Mouse (Mus musculus): ENCODE data around the gene Aip.
"Not testable (repeated sequence)": the region's sequence is repeated elsewhere in the genome, so short reads cannot be mapped to it uniquely, and the experiment has no call there.

The Aip gene

DNA sequence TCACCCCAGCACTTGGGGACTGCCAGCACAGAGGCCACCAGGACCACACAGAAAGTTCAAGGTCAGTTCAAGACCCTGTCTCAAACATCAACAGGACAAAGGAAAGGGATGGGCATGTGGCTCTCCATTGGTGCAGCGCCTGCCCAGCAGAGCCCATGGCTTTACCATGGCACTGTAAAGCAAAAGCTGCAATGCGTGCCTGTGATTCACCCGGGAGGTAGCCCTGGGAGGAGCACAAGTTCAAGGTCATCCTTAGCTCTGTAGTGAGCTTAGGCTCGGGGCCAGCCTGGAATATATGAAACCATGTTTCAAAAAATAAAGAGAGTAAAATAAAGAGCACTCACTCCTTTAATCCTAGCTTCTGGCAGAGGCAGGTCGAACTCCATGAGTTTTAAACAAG lies 26.2 kb upstream of the Aip start:
- no peak for DNase-seq

DNA sequence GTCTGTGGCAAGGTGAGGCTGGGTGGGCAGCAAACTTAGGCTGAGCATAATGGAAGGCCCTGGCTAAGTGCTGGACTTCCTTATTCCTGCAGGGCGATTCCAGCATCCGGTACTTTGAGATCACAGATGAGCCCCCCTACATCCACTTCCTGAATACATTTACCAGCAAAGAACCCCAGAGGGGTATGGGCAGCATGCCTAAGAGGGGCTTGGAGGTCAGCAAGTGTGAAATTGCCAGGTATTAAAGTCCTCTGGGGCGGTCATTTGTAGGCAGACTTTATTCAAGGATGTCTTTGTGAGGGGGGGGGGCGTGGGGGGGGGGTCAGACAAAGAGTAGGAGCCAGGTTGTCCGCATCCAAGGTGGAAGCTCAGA lies 25.8 kb upstream of the Aip start:
- no peak for DNase-seq

DNA sequence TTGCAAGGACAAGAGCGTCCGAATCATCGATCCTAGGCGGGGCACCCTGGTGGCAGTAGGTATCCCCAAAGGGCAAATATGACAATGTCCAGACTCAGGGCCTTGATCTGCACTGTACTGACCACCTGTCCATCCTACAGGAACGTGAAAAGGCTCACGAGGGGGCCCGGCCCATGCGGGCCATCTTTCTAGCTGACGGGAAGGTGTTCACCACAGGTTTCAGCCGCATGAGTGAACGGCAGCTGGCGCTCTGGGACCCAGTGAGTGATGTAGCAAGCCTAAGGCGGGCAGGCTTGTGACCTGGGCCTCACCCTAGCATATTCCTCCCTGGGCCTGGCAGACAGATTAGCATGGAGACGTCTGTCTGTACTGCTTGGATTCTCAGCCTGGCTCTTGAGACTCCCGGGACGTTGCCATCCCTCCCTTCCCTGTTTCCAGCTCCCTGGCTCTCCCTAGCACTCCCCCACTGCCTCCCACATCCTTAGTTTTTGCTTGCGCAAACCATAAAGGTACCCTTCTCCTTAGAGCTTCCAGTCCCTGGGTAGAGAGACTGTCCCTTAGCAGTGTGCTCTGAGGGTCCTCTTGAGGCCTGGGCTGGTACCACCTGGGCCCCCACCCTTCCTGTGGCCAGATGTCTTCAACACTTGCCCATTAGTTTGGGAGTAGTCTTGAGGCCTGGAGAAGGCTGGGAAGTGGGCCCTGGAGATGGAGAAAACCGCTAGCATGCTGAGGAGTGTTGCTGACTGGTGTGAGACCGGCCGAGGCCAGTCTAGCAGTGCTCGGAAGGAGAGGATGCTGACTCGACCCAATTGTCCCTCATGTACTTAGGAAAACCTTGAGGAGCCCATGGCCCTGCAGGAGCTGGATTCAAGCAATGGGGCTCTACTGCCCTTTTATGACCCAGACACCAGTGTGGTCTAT lies 25.2 kb upstream of the Aip start:
- DNase-seq, result no peak

DNA sequence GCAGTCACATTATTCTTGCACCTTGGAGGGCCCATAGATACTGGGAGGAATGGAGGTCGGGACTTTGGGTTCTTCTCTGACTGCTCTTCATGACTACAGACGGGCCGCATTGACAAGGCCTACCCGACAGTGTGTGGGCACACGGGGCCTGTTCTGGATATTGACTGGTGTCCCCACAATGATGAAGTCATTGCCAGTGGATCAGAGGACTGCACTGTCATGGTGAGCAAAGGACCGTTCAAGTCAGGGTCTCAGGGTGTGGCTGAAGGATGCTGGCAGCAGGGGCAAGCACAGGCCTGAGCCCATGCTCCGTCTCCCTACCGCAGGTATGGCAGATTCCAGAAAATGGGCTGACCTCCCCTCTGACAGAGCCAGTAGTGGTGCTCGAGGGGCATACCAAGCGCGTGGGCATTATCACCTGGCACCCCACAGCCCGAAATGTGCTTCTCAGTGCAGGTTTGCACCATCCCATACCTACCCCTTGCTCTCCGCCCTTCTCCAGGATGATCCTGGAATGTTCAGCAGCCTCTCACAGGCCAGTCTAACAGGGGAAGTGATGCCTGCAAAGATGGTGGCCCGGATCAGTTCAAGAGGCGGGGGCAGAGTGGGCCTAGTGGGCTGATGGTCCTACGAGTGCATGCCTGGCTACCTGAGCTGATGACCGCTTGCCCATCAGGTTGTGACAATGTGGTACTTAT lies 24.3 kb upstream of the Aip start:
- DNase-seq, result no peak

DNA sequence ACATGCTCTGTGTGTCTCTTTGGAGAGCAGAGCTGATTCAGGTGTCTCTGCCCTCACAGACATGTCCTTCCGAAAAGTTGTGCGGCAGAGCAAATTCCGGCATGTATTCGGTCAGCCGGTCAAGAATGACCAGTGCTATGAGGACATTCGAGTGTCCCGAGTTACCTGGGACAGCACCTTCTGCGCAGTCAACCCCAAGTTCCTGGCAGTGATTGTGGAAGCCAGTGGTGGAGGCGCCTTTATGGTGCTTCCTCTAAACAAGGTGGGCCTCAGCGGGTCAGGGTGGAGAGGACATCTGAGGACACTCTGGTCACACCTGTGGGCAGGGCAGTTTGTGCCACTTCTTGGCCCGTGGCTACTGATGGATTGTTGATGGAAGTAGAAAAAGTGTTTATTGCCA lies 23.6 kb upstream of the Aip start:
- DNase-seq, result no peak

DNA sequence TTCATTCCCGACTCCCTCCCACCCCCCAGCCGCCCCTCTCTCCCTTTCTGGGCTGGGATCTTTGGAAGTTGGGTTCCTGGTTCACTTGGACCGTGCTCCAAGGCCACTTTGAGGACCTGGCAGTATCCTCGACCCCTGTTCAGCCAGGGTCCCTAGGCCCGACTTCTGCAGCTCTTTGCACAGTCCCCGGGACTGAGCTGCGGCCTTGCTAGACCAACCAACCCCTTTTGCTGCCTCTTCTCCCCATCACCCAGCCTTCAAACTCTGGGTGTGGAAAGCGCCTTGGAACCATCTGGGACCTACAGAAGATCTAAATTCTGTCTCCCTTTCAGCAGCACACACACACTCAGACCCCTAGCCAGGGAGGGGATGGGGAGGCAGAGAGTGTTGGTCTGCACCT lies 23.2 kb upstream of the Aip start:
- no peak for DNase-seq

DNA sequence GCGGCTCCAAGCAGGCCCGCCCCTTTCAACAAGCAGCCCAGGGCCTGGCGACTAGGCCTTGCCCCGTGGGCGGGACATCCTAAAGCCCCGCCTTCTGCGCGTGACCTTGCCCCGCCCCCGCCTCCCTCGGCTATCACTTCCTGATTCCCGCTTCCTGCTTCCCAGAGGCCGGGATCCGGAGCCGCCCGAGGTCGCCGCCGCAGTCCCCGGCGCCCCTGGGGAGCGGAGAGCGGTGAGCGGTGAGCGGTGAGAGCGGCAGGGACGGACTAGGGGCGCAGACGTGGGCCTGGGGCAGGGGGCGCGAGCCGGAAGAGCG lies 22.8 kb upstream of the Aip start, which contains the start of gene Coro1b:
TSS of gene Coro1b (plus strand) at position 129 of the 316 bp plus-strand sequence.
- DNase-seq, result peak; percentile 94 to 95

DNA sequence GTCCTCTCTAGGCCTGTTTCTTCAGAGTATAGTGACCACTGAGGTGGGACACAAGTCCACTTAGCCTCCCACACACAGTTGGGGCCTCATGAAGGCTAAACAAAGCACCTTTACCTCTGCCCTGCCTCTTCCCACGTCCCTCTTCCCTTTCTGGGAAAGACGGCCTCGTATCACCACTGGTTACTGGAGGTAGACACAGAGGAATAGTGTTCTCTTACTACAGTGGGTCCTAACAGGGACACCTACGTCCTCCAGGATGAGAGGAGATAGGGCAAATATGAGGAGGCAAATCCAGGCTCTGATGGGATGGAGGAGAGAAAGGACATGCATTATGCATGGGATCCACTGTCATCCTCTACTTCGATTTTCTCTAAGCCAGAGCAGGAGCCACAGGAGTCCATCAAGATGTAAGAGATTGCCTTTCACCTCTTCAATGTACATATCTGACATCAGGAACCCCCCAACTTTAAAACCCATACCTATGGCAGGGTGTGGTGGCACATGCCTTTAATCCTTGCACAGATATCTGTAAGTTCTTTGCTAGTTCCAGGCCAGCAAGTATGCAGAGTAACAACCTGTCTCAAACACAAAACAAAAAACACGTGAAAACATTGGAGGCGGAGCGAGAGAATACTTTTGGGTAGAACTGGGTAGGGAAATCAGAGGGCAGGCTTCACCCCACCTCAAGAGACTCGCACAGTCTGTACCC lies 22.3 kb upstream of the Aip start:
- no peak for DNase-seq

DNA sequence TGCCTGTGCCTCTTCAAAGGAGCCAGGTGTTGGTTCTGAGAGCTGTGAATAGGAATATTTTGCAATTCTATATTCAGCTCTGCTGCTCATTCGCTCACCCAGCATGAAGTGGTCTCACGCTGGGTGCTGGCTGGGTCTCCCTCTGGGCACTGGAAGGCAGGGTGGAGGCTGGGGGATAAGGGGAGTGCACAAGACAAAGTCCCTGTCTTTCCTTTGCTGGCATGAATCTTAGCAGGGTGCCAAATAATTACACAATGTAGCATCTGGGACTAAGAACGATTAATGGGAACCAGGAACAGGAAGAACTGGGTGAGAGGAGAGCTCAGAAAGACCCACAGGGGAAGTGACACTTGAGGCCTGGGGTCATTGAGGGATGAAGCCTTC lies 21.4 kb upstream of the Aip start:
- no peak for DNase-seq

DNA sequence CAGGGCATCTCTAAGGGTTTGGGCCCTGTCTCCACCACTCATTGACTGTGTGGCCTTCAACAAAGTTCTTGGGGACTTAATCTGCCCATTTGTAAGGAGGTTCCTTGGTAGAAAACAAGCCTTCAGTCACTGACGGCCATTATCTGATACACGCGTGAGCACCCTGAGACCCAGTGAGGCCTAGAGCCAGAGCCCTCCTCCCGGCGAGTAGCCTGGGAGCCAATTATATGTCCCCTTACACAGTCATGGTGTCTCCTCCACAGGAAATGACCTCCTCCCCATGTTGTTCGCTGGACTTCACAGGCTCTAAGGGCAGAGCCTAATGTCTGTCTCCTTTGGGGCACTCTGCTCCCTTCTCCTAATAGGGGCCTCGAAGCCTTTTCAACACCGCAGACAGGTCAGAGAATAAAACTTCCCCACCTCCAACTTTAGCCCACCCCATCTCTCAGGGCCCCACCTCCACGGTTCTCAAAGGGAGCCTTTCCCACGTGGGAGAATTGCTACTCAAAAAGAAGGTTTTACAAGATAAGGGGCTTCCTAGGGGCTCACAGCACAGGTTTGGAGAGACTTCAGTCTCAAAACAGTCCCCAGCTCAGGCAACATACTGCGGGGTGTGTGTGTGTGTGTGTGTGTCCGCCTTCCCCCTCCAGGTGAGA lies 20.8 kb upstream of the Aip start:
- DNase-seq, result no peak

DNA sequence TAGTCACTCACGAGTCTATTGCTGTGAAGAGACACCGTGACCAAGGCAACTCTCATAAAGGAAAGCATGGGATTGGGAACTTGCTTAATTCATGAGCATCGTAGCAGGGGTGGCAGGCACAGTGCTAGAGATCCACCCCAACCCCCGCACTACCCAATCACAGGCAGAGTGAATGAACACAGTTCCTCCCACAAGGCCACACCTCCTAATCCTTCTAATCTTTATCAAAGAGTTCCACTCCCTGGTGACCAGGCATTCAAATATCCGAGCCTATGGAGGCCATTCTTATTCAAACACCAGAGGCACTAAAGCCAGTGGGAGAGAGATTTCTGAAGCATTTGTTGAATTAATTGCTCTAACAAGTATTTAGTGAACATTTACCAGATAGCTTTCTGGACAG lies 20.3 kb upstream of the Aip start:
- DNase-seq, result no peak

DNA sequence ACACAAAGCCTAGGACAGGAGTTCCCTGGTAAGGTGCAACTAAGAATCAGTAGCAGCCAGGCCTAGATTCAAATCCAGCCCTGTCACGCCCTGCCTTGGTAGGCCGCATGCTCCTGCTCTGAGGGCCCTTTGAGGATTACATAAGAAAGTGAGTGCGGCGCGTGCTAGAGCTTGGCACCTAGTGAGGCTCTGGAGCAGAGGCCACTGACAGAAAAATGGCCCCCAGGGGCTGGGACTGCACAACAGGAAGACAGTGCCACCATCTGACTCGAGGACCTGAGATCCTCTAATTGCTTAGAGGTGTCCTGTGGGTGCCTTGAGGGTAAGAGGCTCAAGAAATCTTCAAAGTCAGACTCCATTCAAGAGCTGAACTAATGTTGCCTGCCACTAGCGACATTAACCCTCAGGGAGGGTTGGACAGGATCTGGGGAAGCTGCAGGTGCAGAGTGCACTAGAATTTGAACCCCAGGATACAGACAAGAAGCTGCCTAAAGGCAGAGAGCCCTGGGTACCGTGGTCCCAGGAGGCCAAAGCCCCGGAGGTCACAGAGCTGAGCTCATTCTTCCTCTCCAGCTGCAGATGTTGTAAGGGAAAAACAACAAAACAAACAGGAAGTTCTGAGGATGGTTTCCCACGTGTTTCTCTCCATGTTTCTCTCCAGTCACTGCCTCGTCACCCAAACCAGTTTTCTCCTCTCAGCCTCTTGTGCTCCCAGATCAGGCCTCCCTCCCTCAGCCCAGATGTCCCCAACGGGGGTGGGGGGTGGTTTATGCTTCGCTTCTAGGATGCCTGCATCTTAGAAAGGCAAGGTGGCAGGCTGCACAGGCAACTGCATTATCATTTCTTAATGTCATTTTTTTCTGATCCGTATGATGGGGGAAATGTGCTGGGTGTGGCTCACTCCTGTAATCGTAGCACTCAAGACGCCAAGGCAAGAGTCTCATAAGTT lies 19.2 kb upstream of the Aip start:
- DNase-seq, result peak in 1 of 2 experiments; percentile 61

DNA sequence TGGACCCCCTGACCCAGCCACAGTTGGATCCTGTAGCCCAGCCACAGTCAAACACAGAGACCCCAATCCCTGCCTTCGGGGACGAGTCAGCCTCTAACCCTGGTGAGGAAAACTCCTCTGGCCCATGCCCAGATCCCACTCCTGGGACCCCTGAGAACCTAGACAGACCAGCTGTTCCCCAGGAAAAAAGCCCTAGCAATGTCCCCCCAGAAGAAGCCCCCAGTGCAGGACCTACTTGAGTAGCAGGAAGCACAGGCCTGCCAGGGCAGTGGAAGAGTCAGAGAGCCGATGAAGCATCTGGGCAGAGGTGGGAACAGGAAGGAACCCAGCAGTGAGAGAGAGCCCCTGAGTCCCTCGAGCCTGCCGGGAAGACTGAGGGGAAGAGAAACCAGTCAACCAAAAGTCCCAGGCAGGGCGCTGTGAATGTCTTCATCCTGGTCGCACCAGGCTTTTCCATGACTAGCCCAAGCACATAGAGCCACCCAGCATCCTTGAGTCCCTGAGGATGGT lies 18.2 kb upstream of the Aip start, which contains the start of gene Cabp4:
TSS of gene Cabp4 (minus strand) at position 275 of the 510 bp plus-strand sequence.
- DNase-seq, result no peak

DNA sequence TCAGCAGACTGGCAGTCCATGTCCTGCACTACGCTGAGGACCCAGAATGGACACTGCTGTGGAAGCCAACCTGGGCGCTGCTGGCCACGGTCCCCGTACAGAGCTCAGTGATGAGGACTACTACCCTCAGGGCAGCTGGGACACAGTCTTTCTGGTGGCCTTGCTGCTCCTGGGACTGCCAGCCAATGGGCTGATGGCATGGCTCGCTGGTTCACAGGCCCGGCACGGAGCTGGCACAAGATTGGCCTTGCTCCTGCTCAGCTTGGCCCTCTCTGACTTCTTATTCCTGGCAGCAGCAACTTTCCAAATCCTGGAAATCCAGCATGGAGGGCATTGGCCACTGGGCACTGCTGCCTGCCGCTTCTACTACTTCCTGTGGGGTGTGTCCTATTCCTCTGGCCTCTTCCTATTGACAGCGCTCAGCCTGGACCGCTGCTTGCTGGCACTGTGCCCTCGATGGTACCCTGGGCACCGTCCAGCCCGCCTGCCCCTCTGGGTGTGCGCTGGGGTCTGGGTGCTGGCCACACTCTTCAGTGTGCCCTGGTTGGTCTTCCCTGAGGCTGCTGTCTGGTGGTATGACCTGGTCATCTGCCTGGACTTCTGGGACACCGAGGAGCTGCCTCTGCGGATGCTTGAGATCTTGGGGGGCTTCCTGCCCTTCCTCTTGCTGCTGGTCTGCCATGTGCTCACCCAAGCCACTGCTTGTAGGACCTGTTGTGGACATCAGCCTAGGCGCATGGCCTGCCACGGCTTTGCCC lies 16.9 kb upstream of the Aip start:
- no peak for DNase-seq

DNA sequence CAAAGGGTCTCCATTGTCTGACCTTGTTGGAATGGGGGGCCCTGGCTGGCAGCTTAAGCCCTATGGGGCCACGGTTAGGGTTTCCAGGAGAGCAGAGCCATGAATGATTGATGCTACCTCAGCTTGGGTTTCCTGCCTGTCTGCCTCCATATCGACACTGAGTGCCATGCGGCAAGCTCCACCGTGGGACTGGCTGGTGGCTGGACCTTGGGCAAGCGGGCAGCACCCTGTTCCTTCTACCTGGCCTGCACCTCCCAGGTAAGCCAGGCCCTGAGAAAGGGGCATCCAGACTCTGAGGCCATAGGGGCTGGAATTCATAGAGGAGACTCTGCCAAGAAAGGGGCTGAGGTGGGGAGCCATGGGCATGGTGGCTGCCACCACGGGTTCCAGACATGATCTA lies 14.5 kb upstream of the Aip start:
- no peak for DNase-seq

DNA sequence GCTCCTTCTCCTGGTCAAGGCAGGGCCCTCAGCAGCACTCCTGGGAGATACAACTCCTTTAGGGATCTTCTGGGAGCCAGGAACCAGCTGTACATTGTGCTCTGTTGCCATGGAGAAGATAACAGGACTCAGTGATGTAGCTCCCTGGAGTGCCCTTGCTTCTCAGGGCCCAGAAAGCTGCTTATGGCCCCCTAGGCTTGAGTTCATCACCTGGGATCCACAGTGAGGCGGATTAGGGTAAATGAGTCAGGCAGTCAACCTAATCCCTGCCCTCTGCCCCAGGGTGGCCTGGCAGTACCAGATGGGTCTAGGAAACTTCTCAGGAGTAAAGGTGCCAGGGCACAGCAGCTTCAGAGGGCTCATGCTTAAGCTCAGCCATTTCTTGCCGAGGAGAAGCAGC lies 13.8 kb upstream of the Aip start, which contains the start of gene Gpr152:
TSS of gene Gpr152 (plus strand) at position 342 of the 400 bp plus-strand sequence.
- no peak for DNase-seq

DNA sequence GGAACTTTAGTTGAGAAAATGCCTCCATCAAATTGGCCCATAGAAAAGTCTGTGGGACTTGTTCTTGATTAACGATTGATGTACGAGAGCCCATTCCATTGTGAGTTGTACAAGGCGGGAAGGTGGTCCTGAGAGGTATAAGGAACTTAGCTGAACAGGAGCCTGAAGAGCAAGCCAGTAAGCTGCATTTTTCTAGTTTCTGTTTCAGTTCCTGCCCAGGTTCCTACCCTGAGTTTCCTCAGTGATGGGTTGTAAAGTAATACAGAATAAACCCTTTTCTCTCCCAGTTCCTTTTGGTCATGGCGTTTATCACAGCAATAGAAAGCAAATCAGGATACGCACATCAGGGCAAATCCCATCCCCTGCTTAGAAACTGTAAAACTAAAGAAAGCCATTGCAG lies 12.3 kb upstream of the Aip start:
- no peak for DNase-seq

DNA sequence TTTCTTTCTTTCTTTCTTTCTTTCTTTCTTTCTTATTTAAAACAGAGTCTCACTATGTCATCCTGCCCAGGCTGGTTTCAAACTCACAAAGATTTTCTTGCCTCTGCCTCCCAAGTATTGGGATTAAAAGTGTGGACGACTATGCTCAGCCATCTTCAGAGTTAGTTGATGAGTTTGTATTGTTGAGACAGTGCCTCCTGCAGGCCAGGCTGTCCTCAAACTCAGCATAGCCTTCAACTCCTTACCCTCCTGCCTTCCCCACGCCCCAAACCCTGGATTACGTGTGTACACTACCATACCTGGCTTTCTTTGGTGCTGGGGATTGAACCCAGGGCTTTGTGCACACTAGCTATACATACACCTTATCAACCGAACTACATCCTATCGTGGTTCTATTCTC lies 10.8 kb upstream of the Aip start:
- DNase-seq, result no peak

DNA sequence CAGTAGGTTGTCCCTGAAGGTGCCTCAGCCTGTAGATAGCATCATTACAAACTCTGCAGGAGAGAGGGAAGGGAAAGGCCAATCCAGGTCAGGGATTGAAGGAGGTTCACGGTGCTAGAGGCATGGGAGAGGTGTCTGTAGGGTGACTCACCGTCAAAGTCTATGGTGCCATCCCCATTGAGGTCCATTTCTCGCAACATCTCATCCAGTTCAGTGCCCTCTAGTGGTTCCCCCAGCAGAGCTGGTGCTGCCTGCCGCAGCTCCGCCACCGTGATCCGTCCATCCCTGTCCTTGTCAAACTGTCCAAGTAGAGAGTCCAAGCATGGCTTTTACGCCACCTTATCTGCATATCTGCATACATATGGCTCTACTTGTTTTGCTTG lies 10.3 kb upstream of the Aip start:
- not testable (repeated sequence) for DNase-seq

DNA sequence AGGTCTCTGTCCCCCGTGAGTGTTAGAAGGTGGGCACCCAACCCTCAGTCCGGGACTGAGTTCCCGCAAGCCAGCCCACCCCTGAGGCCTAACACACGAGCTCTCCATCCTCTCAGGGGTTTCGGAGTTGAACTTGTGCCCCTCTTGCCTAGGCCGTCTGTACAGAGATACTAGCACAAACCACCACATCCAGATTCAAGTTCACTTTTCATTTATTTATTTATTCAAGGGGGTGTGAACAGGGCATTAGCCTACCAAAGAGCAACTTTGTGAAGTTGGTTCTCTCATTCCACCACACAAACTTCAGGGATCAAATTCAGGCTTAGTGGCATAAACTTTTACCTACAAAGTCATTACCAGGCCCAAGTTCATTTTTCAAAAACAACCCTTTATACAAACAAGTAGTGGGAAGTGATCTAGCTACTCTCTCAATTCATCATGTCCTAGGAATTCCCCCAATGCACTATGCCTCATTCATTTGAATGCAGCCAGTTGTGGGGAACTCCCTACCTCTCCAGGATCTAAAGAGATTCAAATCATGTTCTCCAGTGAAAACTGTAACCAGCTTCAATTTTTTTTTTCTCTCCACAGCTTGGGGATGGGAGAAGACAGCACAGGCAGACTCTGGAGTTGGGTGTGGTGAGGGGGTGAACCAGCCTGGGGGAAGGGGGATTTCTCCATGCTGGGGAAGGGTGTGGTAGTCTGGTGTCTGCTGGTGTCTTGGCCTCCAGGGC lies 9.7 kb upstream of the Aip start:
- DNase-seq, result not testable (repeated sequence)

All from spleen, adult 18-20 months (tissue).